Mouse (Mus musculus) liver, embryonic 14.5 days (tissue): ENCODE measurements around the gene Lrp2bp.

Source experiments
- CTCF ChIP-seq: IDR thresholded peaks from 2 replicates; pipeline ENCODE4 v1.5.1; 2016; ENCODE audit warnings: antibody characterized with exemption, low read depth, control low read depth
- EP300 ChIP-seq: IDR thresholded peaks from 2 replicates; pipeline ENCODE4 v1.6.1; 2016; ENCODE audit warnings: antibody characterized with exemption, low read depth

GRCm38 (mm10) chr8:46036217-46036616, 37.1 kb downstream of the Lrp2bp start:
- TF ChIP-seq CTCF (no peak), EP300 (no peak)
